Mouse (Mus musculus): ENCODE results near the gene Nxpe5. TPM values are rescaled to one million over a fixed set of nuclear protein-coding genes. Genes with fewer than 3 reads are reported as not detected.

Nxpe5 gene
- polyA plus RNA-seq, 1 experiment = 1.6 TPM

GRCm38 (mm10) chr5:138223287-138223686, 2.4 kb upstream of the Nxpe5 start:
- TF ChIP-seq CTCF (IDR thresholded peaks at IDR 0.05; ENCODE audit: extremely low read depth, insufficient read depth, insufficient read length, insufficient replicate concordance) (no peak), POLR2A (IDR thresholded peaks at IDR 0.05; ENCODE audit: low read depth, low read length) (no peak)
- Histone ChIP-seq H3K36me3 (ENCODE audit: control insufficient read depth, insufficient read depth, low read length) (no peaks in the 10 kb centered on the region), H3K27ac (ENCODE audit: insufficient read depth, low read length) (no peak overlapping the region), H3K4me3 (ENCODE audit: extremely low read depth, insufficient read depth, insufficient read length) (no peak overlapping the region), H3K4me1 (ENCODE audit: control insufficient read depth, insufficient read depth, insufficient read length) (peaks cover 1% of the 10 kb centered on the region; the same call in 1 of the 2 replicates), H3K27me3 (ENCODE audit: control insufficient read depth, insufficient read depth, low read length) (no peaks in the 10 kb centered on the region)
- 51% methylated on average over 3 of the region's 3 CpGs for WGBS
- no peak for DNase-seq (ENCODE audit: low read depth in 1 of 2, low spot score in 2 of 2)

DNA sequence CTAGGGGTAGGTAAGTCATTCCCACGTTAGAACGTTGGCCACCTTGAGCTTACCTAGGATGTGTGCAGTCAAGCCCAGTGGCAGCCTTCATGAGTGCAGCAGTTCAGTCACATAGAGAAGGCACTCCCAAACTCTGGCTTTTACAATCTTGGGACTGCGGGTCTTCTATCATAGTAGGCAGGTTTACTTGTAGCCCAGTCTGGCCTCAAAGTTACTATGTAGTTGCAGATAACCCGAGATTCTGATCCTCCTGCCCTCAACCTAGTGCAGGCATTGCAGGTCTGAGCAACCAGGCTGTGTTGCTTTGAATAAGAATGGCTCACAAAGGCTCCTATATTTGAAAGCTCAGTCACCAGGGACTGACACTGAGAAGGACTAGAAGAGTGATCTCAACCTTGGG, 793 bp downstream of the Nxpe5 start:
- TF ChIP-seq POLR2A (IDR thresholded peaks at IDR 0.05; ENCODE audit: low read depth, low read length) (no peak), CTCF (IDR thresholded peaks at IDR 0.05; ENCODE audit: extremely low read depth, insufficient read depth, insufficient read length, insufficient replicate concordance) (no peak)
- H3K36me3 ChIP-seq (ENCODE audit: control insufficient read depth, insufficient read depth, low read length) = no peaks in the 10 kb centered on the region
- 17% methylated on average over 4 of the region's 4 CpGs for WGBS
- DNase-seq (ENCODE audit: low read depth in 1 of 2, low spot score in 2 of 2) = no peak
- H3K27ac ChIP-seq (ENCODE audit: insufficient read depth, low read length) = no peak overlapping the region
- no peak overlapping the region for H3K4me3 ChIP-seq (ENCODE audit: extremely low read depth, insufficient read depth, insufficient read length)
- peaks cover 4% of the 10 kb centered on the region; the same call in 1 of the 2 replicates for H3K4me1 ChIP-seq (ENCODE audit: control insufficient read depth, insufficient read depth, insufficient read length)
- no peaks in the 10 kb centered on the region for H3K27me3 ChIP-seq (ENCODE audit: control insufficient read depth, insufficient read depth, low read length)

DNA sequence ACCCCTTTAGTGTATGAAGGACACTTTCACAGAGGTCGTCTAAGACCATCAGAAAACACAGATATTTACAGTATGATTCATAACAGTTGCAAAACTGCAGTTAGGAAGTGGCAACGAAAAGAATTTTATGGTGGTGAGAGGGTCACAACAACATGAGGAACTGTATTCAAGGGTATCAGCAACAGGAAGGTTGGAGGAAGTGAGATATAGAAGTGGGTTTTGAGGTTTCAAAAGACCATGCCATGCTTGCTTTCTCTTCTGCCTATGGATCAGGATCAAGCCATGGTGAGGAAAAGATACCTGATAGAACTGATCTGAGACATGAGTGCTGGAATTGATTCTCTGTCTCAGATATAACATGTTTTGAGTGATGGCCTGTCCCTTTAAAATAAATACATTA, 1.7 kb downstream of the Nxpe5 start:
- DNase-seq (ENCODE audit: low read depth in 1 of 2, low spot score in 2 of 2) = peak in 1 of 2 experiments; percentile 5
- Histone ChIP-seq H3K27me3 (ENCODE audit: control insufficient read depth, insufficient read depth, low read length) (no peaks in the 10 kb centered on the region), H3K27ac (ENCODE audit: insufficient read depth, low read length) (no peak overlapping the region), H3K36me3 (ENCODE audit: control insufficient read depth, insufficient read depth, low read length) (no peaks in the 10 kb centered on the region), H3K4me3 (ENCODE audit: extremely low read depth, insufficient read depth, insufficient read length) (no peak overlapping the region), H3K4me1 (ENCODE audit: control insufficient read depth, insufficient read depth, insufficient read length) (peaks cover 4% of the 10 kb centered on the region; the same call in 1 of the 2 replicates)
- TF ChIP-seq POLR2A (IDR thresholded peaks at IDR 0.05; ENCODE audit: low read depth, low read length) (no peak), CTCF (IDR thresholded peaks at IDR 0.05; ENCODE audit: extremely low read depth, insufficient read depth, insufficient read length, insufficient replicate concordance) (no peak)
- WGBS = 7% methylated on average over 2 of the region's 2 CpGs

DNA sequence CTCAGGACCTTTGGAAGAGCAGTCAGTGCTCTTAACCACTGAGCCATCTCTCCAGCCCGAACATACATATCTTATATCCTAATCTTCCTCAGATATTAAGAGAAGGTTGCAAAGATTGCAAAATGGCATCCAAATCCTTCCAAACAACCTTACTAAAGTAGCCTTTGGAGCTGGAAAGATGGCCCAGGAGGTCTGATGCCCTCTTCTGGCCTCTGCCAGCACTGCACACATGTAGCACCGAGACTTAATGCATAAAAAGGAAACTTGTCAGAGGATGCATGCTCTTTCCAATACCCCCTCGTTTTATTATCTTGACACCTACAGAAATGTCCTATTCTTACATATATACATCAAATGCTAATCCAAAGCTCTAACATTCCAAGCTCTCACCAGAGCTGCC, 2.3 kb downstream of the Nxpe5 start:
- Histone ChIP-seq H3K27me3 (ENCODE audit: control insufficient read depth, insufficient read depth, low read length) (no peaks in the 10 kb centered on the region), H3K27ac (ENCODE audit: insufficient read depth, low read length) (no peak overlapping the region), H3K36me3 (ENCODE audit: control insufficient read depth, insufficient read depth, low read length) (no peaks in the 10 kb centered on the region), H3K4me1 (ENCODE audit: control insufficient read depth, insufficient read depth, insufficient read length) (peaks cover 4% of the 10 kb centered on the region; the same call in 1 of the 2 replicates), H3K4me3 (ENCODE audit: extremely low read depth, insufficient read depth, insufficient read length) (no peak overlapping the region)
- TF ChIP-seq CTCF (IDR thresholded peaks at IDR 0.05; ENCODE audit: extremely low read depth, insufficient read depth, insufficient read length, insufficient replicate concordance) (peak; percentile 29; the same call in 1 of the 2 replicates), POLR2A (IDR thresholded peaks at IDR 0.05; ENCODE audit: low read depth, low read length) (no peak)
- DNase-seq (ENCODE audit: low read depth in 1 of 2, low spot score in 2 of 2) = peak; percentile 7 to 57
- WGBS = 38% methylated on average over 3 of the region's 3 CpGs

- DNase-seq (ENCODE audit: low read depth in 1 of 2, low spot score in 2 of 2) = no peak
- WGBS = 87% methylated on average over 3 of the region's 3 CpGs
- TF ChIP-seq POLR2A (IDR thresholded peaks at IDR 0.05; ENCODE audit: low read depth, low read length) (no peak), CTCF (IDR thresholded peaks at IDR 0.05; ENCODE audit: extremely low read depth, insufficient read depth, insufficient read length, insufficient replicate concordance) (no peak)
- H3K27ac ChIP-seq (ENCODE audit: insufficient read depth, low read length) = no peak overlapping the region
- H3K27me3 ChIP-seq (ENCODE audit: control insufficient read depth, insufficient read depth, low read length) = no peaks in the 10 kb centered on the region
- peaks cover 4% of the 10 kb centered on the region; the same call in 1 of the 2 replicates for H3K4me1 ChIP-seq (ENCODE audit: control insufficient read depth, insufficient read depth, insufficient read length)
- H3K36me3 ChIP-seq (ENCODE audit: control insufficient read depth, insufficient read depth, low read length) = no peaks in the 10 kb centered on the region
- no peak overlapping the region for H3K4me3 ChIP-seq (ENCODE audit: extremely low read depth, insufficient read depth, insufficient read length)
These were observed 3.8 kb downstream of the Nxpe5 start for GRCm38 (mm10) chr5:138229511-138229910.

- Histone ChIP-seq H3K4me1 (ENCODE audit: control insufficient read depth, insufficient read depth, insufficient read length) (no peaks in the 10 kb centered on the region), H3K4me3 (ENCODE audit: extremely low read depth, insufficient read depth, insufficient read length) (no peak overlapping the region), H3K27me3 (ENCODE audit: control insufficient read depth, insufficient read depth, low read length) (no peaks in the 10 kb centered on the region), H3K27ac (ENCODE audit: insufficient read depth, low read length) (no peak overlapping the region), H3K36me3 (ENCODE audit: control insufficient read depth, insufficient read depth, low read length) (no peaks in the 10 kb centered on the region)
- no peak for DNase-seq (ENCODE audit: low read depth in 1 of 2, low spot score in 2 of 2)
- TF ChIP-seq POLR2A (IDR thresholded peaks at IDR 0.05; ENCODE audit: low read depth, low read length) (no peak), CTCF (IDR thresholded peaks at IDR 0.05; ENCODE audit: extremely low read depth, insufficient read depth, insufficient read length, insufficient replicate concordance) (no peak)
- WGBS = 95% methylated on average over 2 of the region's 2 CpGs
These were observed 8.1 kb downstream of the Nxpe5 start for GRCm38 (mm10) chr5:138233778-138234177.

GRCm38 (mm10) chr5:138234224-138234623, 8.5 kb downstream of the Nxpe5 start:
- TF ChIP-seq POLR2A (IDR thresholded peaks at IDR 0.05; ENCODE audit: low read depth, low read length) (no peak), CTCF (IDR thresholded peaks at IDR 0.05; ENCODE audit: extremely low read depth, insufficient read depth, insufficient read length, insufficient replicate concordance) (no peak)
- Histone ChIP-seq H3K4me3 (ENCODE audit: extremely low read depth, insufficient read depth, insufficient read length) (no peak overlapping the region), H3K4me1 (ENCODE audit: control insufficient read depth, insufficient read depth, insufficient read length) (no peaks in the 10 kb centered on the region), H3K27me3 (ENCODE audit: control insufficient read depth, insufficient read depth, low read length) (no peaks in the 10 kb centered on the region), H3K27ac (ENCODE audit: insufficient read depth, low read length) (no peak overlapping the region), H3K36me3 (ENCODE audit: control insufficient read depth, insufficient read depth, low read length) (no peaks in the 10 kb centered on the region)
- no peak for DNase-seq (ENCODE audit: low read depth in 1 of 2, low spot score in 2 of 2)

Measured in spleen, adult 2 months (tissue).